Mouse (Mus musculus) neutrophil, adult 5-6 weeks (primary cell): ENCODE results near the gene Rem2. TPM values are rescaled to one million over a fixed set of nuclear protein-coding genes. Genes with fewer than 3 reads are reported as not detected.

Experiments
- ATAC-seq: fragments of 151-379, 151-347 bp; 2 replicates; pipeline ENCODE4 v1.8.0; 2017; ENCODE audit warnings: mild to moderate bottlenecking, moderate TSS enrichment; ENCODE audit not compliant: insufficient number of reproducible peaks, poor library complexity, low FRiP score, severe bottlenecking; ENCODE audit errors: extremely low read depth
- total RNA-seq: library from RNA; stranded (forward); fragments of 200-1000 nt; gene quantifications from 2 replicates; pipeline ENCODE4 v1.2.3, GENCODE M21; 2017

Rem2 gene
- total RNA-seq, 1 experiment from 2014 or later, result 0.93 TPM

- no peak for ATAC-seq
Measured at GRCm38 (mm10) chr14:54481402-54481801, 5.5 kb downstream of the Rem2 start.

GRCm38 (mm10) chr14:54482498-54482897 is 6.6 kb downstream of the Rem2 start:
- ATAC-seq, result peak; percentile 73

GRCm38 (mm10) chr14:54485899-54486298 is 10.0 kb downstream of the Rem2 start:
- ATAC-seq, result no peak

- ATAC-seq, result no peak
Measured at GRCm38 (mm10) chr14:54487732-54488131, 11.8 kb downstream of the Rem2 start.

GRCm38 (mm10) chr14:54488350-54488749 is 12.4 kb downstream of the Rem2 start:
- ATAC-seq, result no peak

GRCm38 (mm10) chr14:54492345-54493131 is 16.6 kb downstream of the Rem2 start:
- peak; percentile 41; the same call in 1 of the 2 replicates for ATAC-seq

- ATAC-seq, result no peak
Measured at GRCm38 (mm10) chr14:54493236-54493635, 17.3 kb downstream of the Rem2 start.

- ATAC-seq, result peak; percentile 91
Measured at GRCm38 (mm10) chr14:54494234-54494633, 18.3 kb downstream of the Rem2 start.

- ATAC-seq, result no peak
Measured at GRCm38 (mm10) chr14:54496706-54497105, 20.8 kb downstream of the Rem2 start.

- no peak for ATAC-seq
Measured at GRCm38 (mm10) chr14:54499330-54499729, 23.4 kb downstream of the Rem2 start.

- ATAC-seq, result no peak
Measured at GRCm38 (mm10) chr14:54501365-54501764, 25.5 kb downstream of the Rem2 start.

GRCm38 (mm10) chr14:54503092-54503491 is 27.2 kb downstream of the Rem2 start:
- no peak for ATAC-seq

GRCm38 (mm10) chr14:54509774-54510173 is 33.9 kb downstream of the Rem2 start:
- no peak for ATAC-seq

- ATAC-seq, result no peak
Measured at GRCm38 (mm10) chr14:54516710-54517310, 40.9 kb downstream of the Rem2 start.

- no peak for ATAC-seq
Measured at GRCm38 (mm10) chr14:54523600-54523999, 47.7 kb downstream of the Rem2 start.

GRCm38 (mm10) chr14:54527227-54528006 is 51.5 kb downstream of the Rem2 start:
- ATAC-seq, result no peak

GRCm38 (mm10) chr14:54528007-54528393 is 52.1 kb downstream of the Rem2 start:
- no peak for ATAC-seq

- peak; percentile 63 for ATAC-seq
Measured at GRCm38 (mm10) chr14:54528446-54529111, 52.7 kb downstream of the Rem2 start.
